Mouse (Mus musculus): ENCODE measurements around the gene Tigit.

The Tigit gene

DNA sequence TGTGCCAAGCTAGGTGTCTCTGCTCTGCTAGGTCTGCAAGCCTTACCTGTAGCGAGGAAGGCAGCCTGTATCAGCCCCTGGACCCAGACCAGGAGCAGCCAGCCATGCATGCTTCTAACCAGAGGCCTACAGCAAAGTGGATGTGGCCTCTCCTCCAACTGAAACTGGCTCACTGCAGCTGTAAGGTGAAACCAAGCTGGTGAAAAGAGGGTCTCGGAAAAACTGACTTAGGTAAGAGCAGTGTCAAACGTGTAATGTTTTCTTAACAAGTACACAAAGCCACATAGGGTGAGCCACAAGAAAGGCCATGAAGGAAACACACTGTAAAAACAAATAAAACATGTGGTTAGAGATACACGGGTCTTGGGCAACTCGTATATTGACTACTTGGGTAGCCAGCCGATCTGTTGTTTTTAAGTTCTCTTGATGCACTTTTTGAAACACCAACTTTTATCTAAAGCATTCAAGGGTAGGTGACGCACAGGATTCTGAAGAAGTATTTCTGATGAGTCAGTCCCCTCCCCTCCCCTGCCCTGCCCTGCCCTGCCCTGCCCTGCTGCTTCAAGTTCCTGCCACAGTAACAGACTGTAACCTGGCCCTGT, at the start of gene Tigit:
TSS of gene Tigit (minus strand) at position 169 of the 602 bp plus-strand sequence.
- DNase-seq = no peak

DNA sequence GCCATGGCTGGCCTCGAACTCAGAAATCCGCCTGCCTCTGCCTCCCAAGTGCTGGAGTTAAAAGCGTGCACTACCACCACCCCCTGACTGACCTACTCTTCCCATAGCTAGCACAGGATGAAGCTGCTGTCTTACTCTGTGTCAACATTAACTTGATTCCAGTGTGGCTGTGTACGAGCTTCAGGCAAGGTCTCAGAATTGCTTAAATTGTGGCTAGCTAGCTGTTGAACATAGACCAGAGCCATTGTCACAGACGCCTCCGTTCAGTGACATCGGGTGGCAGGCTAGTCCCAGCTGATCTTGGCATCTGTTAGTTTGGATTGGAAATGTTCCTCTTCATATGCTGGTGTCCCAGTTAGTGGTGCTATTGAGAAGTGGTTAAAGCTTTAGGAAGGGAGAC, 47.4 kb upstream of the Tigit start:
- no peak for DNase-seq

GRCm38 (mm10) chr16:43710651-43711050, 46.7 kb upstream of the Tigit start:
- DNase-seq = no peak

- no peak for DNase-seq
Observed at GRCm38 (mm10) chr16:43710134-43710475, 46.2 kb upstream of the Tigit start.

DNA sequence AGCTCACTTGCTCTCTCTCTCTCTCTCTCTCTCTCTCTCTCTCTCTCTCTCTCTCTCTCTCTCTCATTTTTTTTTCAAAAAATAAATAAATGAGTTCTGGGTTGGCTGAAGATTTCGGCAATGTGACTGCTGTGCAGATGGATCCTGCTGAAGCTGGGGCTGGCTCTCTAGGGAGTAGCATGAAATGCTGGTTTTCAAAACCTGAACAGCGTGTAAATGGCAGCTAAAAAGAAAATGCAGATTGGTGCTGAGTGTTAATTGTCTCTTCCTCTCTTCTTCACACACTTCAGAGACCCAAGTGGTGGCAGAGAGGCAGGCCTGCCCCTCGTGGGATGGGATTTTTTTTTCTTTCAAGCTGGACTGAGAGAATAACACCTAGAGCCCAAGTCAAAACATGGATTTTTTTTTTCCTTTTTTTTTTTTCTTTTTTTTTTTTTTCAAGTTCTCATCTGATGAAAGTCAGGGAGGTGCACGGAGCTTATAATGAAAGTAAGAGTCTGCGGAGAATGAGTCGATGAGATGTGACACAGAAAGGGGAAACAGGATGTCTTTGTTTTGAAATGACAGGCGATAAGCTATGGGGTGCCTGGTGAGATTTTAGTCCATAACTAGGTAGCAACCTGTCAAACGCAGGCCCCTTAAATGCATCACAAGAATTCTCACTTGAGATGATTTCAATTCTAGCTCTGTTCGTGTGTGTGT, 45.6 kb upstream of the Tigit start:
- no peak for DNase-seq

DNA sequence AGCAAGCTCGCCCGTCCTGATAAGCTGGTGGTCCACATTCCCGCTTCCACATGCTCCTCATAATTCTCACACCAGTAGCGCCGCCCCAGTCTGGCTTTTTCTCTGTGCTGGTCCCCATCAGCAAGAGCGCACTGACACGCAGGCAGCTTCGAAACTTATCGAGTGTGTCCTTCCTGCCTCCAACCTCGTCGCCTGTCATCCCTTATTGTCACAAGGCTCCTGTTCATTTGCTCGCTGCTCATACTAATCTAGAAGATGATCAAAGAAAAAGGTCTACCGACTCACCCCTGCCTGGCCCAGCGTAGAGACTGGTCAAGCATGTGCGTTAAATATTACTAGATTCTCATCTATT, 45.1 kb upstream of the Tigit start:
- DNase-seq = peak; percentile 7 to 23

GRCm38 (mm10) chr16:43708335-43709061, 44.6 kb upstream of the Tigit start:
- no peak for DNase-seq

- no peak for DNase-seq
Observed at GRCm38 (mm10) chr16:43701765-43702504, 38.0 kb upstream of the Tigit start.

DNA sequence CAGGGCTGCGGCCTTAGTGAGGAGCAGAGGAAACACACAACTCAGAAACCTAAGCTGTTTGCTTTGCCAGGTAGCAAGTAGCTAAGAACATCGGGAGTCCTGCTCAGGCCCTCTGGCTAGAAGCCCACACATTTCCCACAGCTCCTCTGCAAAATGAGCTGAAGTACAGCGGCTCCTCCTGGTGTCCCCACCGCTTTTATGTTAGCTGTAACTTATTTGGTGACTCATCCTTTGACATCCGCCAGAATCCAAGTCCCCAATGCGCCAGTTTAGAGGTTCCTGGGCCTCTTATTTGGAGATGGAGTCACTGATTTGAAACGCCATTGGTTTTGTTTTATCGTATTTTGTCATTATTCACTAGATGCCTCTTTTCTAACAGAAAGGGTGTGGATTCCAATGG, 36.6 kb upstream of the Tigit start:
- no peak for DNase-seq

- no peak for DNase-seq
Observed at GRCm38 (mm10) chr16:43698735-43699649, 35.0 kb upstream of the Tigit start.

- no peak for DNase-seq
Observed at GRCm38 (mm10) chr16:43697772-43698171, 33.8 kb upstream of the Tigit start.

- no peak for DNase-seq
Observed at GRCm38 (mm10) chr16:43695852-43696251, 31.9 kb upstream of the Tigit start.

- DNase-seq = no peak
Observed at GRCm38 (mm10) chr16:43694104-43694503, 30.2 kb upstream of the Tigit start.

DNA sequence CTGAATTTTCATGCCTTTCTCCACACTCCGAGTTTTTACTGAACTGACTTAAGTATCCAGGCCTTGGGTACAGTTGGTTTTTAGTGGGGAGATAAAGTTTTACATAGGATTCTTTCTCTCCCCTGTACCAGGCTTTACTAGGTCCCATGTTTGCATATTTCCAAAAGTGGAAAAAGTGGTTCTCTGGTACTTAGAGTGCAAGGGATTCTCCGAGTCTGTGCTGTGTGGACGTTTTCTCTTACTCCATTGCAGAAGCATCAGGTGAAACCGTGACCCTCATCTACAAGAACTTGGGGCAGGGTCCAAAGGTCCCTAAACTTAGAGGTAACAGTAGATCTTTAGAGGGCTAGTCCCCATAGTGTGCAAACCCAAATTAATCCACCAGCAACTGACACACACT, 28.7 kb upstream of the Tigit start:
- DNase-seq = no peak

DNA sequence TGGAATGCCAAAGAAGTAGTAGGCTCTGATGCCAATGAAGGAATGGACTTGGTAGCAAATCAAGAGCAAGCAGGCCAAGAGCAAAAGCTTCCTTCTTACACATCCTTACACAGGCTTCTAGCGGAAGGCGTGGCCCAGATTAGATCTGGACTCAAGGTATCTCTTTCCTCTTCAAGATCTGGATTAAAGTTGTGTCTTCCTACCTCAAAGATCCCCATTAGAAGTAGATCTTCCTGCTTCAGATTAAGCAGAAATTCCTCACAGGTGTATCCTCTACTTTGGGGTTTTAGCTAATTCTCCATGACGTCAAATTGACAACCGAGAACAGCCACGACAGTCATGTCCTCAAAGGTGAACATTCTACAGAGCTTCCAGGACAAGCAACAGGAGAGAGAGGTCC, 27.8 kb upstream of the Tigit start:
- DNase-seq = no peak

DNA sequence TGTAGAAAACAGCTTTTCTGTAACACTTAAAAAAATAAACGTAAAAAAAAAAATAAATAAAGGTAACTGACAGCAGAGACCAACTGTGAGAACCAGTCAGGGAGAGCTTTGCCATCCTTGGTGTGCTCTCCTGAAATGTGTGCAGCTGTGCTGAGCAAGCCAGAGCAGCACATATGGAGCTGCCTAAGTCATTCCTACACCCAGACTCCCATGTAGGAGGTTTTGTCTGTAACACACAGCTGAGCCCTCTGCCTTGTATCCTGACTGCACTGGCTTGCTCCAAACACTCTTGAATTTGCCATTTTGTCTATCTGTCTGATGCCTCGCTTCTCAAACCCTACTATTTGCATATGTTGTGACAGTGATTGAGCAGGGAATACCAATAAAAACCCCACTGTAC, 27.0 kb upstream of the Tigit start:
- no peak for DNase-seq

DNA sequence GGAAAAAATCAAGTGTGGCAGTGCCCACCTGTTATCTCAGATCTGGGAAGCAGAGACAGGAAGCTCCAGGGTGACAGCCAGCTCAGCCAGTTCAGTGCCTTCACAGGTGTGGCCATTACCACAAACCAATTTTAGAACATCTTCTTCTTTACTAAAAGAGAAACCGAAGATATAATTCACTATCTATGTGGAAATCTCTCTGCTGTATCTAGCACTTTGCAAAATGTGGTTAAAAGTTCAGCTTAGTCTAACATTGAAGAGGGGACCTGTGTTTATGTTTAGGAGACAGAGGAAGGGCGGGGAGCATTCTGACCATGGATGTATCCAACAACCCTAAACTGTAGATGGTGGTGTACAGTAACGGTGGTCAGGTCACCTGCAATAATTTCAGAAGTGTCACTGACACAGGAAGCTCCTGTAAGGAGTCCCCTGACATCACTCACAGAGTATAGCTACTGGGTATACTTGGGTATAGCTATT, 26.3 kb upstream of the Tigit start:
- DNase-seq = no peak

DNA sequence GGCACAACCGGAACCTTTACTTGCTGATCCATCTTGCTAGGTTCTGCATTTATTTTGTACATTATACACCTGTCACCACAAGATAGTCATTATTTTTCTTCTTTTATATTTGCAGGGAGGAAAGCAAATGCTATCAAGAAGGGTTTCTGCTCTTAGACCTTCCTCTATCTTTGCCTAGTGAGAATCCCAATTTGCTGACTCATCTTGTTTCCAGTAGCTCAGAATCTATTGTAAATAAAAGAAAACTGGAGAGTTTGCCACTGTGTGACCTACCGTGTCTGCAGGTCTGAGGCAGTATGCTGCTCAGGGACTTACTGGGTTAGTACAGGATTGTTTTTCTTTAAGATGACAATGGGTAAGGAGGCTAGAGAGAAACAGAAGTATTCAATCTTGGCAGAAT, 24.0 kb upstream of the Tigit start:
- DNase-seq = no peak

DNA sequence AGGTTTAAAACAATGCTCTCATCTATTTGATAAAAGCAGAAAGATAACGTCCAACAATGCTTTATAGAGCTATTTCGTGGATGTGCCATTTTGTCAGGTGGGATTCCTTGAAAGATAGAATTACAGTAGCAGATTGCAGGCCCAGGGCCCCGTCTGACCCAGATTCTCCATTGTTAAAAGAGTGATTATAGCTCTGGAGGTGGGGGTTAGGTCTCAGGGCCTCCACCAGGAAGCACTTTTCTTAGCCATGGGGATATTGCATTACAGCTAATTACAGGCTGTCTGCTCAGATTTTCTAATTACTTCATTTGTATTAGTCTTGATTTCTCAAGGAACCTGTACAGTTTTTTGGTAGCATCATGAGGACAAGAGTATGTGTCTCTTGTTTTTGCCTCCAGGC, 10.5 kb upstream of the Tigit start:
- DNase-seq = no peak

- no peak for DNase-seq
Observed at GRCm38 (mm10) chr16:43672697-43673096, 8.8 kb upstream of the Tigit start.

DNA sequence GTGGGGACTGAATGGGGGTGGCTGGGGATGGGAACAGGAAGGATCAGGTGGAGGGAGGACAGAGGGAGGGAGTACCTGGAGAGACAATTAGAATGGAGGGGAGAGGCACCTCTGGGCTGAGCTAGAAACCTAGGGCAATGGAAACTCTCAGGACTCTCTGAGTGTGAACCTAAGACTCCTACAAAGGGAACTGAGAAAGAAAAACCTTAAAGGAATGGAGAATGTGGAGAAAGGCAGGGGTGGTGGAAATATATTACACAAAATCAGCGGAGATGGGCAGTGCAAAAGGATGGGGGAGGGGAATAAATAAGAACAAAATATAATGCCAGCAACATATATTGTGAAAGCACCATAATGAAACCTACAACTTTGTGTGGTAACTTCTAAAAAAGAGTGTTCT, 8.0 kb upstream of the Tigit start:
- no peak for DNase-seq

DNA sequence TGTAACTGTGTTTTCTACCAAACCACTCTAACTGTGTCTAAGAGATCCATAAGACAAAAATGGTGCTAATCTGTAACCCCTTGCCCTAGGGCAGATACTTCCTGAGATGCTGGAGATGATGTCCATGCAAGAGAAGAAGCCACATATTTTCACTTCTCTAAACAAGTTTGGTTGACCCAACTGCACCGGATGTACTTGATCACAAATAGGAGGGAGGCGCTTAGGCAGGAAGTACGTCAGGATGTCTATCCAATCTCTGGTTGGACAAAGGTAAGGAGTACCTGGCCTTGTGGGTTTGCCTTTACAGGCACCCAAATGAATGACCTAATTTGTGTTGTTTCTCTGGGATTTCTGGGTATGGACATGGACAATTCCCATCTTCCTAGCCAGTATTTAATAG, 4.3 kb upstream of the Tigit start:
- DNase-seq = no peak

DNA sequence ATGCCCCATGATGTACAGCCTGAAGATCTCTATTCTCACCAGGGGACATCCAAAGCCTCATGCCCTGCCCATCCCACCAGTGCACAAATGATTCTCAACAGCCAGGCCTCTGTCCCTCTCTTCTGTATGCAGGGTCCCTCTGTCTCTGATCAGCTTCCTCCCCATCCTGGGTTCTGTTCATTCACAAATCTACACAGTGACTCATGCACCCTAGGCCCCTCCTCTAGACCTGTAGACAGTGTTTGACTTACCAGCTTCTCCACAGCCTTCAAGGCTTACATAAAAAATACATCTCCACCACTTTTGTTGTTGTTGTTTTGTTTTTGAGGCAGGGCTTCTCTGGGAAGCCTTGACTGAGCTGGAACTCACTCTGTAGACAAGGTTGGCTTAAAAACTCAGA, 915 bp upstream of the Tigit start:
- no peak for DNase-seq

All from cerebellum, adult 18-20 months (tissue).